Mouse (Mus musculus) heart, adult 2 months (tissue): ENCODE results near the gene Gucy2d.

ENCODE experiments used
- CTCF ChIP-seq: fragments of 200-600 bp; IDR thresholded peaks from 2 replicates; pipeline ENCODE4 v1.8.1; 2022; ENCODE audit warnings: antibody characterized with exemption, mild to moderate bottlenecking, moderate library complexity
- POLR2A ChIP-seq: fragments of 200-500 bp; IDR thresholded peaks from 2 replicates; pipeline ENCODE4 v1.6.1; 2011; ENCODE audit warnings: mild to moderate bottlenecking, low read depth, low read length, control low read depth; ENCODE audit not compliant: insufficient read depth

- TF ChIP-seq CTCF: no peak
- no peak for TF ChIP-seq POLR2A
These were observed 44.7 kb downstream of the Gucy2d start for GRCm38 (mm10) chr7:98484878-98485277.
